Mouse (Mus musculus): ENCODE data around the gene Cacna1d.

DNA sequence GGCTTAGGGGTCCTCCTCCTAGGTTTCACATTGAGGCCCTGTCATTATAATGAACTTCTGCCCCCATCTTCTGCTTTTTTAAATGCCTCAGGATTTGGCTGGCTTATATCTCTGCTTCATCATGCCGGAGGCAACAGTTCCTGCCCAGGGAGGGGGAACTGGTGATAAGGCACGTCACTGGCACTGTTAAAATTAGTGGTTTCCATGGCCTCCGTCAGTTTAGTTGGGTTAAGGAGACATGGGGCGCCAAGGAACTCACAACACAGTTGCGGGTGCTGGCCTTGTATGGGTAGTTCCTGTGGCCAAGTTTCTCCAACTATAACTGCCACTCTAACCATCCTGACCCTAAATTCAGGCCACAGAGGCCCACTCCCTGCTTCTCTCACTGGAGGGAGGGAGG is 321.8 kb downstream of the Cacna1d start:
- TF ChIP-seq GATA1 (IDR thresholded peaks at IDR 0.05; ENCODE audit: borderline replicate concordance, low read length) (no peak), CTCF (IDR thresholded peaks at IDR 0.05; ENCODE audit: low read depth, low read length) (no peak), TAL1 (conservative IDR thresholded peaks at IDR 0.05; ENCODE audit: low read depth, low read length) (no peak)

Measured in G1E (cell line).